Mouse (Mus musculus) layer of hippocampus, postnatal 36 days (tissue): Measurements from ENCODE around the gene Rgs10. TPM values are rescaled to one million over a fixed set of nuclear protein-coding genes. Genes with fewer than 3 reads are reported as not detected.

Experiments
- DNase-seq, 2 experiments: peaks; one replicate each; pipeline ENCODE4 v3.0.0; 2022
- total RNA-seq, 2 experiments: library from RNA; stranded (reverse); gene quantifications; 2 replicates each; pipeline ENCODE4 v1.2.3; 2021

Gene Rgs10
- total RNA-seq, 2 experiments from 2014 or later: 44.3 to 47.8 TPM

- no peak for DNase-seq
These were observed 44.8 kb downstream of the Rgs10 start for GRCm38 (mm10) chr7:128373751-128374150.

- no peak for DNase-seq
These were observed 46.2 kb downstream of the Rgs10 start for GRCm38 (mm10) chr7:128372331-128372730.

GRCm38 (mm10) chr7:128369366-128369765, 49.2 kb downstream of the Rgs10 start:
- no peak for DNase-seq

GRCm38 (mm10) chr7:128368828-128369227, 49.7 kb downstream of the Rgs10 start:
- DNase-seq: no peak

- DNase-seq: no peak
These were observed 51.9 kb downstream of the Rgs10 start for GRCm38 (mm10) chr7:128366654-128367053.

- DNase-seq: no peak
These were observed 53.4 kb downstream of the Rgs10 start for GRCm38 (mm10) chr7:128365096-128365715.

GRCm38 (mm10) chr7:128364526-128364925, 54.0 kb downstream of the Rgs10 start:
- no peak for DNase-seq

- no peak for DNase-seq
These were observed 54.8 kb downstream of the Rgs10 start for GRCm38 (mm10) chr7:128363806-128364205.

GRCm38 (mm10) chr7:128362916-128363315, 55.6 kb downstream of the Rgs10 start:
- DNase-seq: no peak

GRCm38 (mm10) chr7:128359741-128360140, 58.8 kb downstream of the Rgs10 start:
- no peak for DNase-seq

- DNase-seq: no peak
These were observed 59.4 kb downstream of the Rgs10 start for GRCm38 (mm10) chr7:128359164-128359563.

GRCm38 (mm10) chr7:128358741-128359140, 59.8 kb downstream of the Rgs10 start:
- DNase-seq: no peak

- no peak for DNase-seq
These were observed 61.4 kb downstream of the Rgs10 start for GRCm38 (mm10) chr7:128356868-128357755.

- no peak for DNase-seq
These were observed 63.1 kb downstream of the Rgs10 start for GRCm38 (mm10) chr7:128355463-128355862.

GRCm38 (mm10) chr7:128352721-128353120, 65.8 kb downstream of the Rgs10 start:
- no peak for DNase-seq

- no peak for DNase-seq
These were observed 67.4 kb downstream of the Rgs10 start for GRCm38 (mm10) chr7:128351176-128351575.

- no peak for DNase-seq
These were observed 68.2 kb downstream of the Rgs10 start for GRCm38 (mm10) chr7:128350316-128350715.

- no peak for DNase-seq
These were observed 68.8 kb downstream of the Rgs10 start for GRCm38 (mm10) chr7:128349751-128350150.

- DNase-seq: no peak
These were observed 70.0 kb downstream of the Rgs10 start for GRCm38 (mm10) chr7:128348608-128349007.

GRCm38 (mm10) chr7:128346991-128347390, 71.6 kb downstream of the Rgs10 start:
- DNase-seq: no peak

- DNase-seq: no peak
These were observed 72.0 kb downstream of the Rgs10 start for GRCm38 (mm10) chr7:128346522-128346921.

- DNase-seq: no peak
These were observed 72.9 kb downstream of the Rgs10 start for GRCm38 (mm10) chr7:128345691-128346090.

GRCm38 (mm10) chr7:128344928-128345653, 73.5 kb downstream of the Rgs10 start:
- peak; percentile 66 to 67 for DNase-seq
